Mouse (Mus musculus): ENCODE results near the gene Senp1. TPM values are rescaled to one million over a fixed set of nuclear protein-coding genes. Genes with fewer than 3 reads are reported as not detected.

Senp1 gene
- polyA plus RNA-seq (2015; fragmentation: Nextera tagmentation; extraction: Ambion mirVana): 23.3 and 24.7 TPM in 2 replicates

- Histone ChIP-seq H3K36me3 (0 out of 2 replicates have a peak, but pooled peaks cover 3% of the 10 kb centered on the region), H3K4me3 (peak within 1 kb of the TSS; percentile 89), H3K4me2 (peak within 1 kb of the TSS; percentile 76), H3K9ac (peak within 1 kb of the TSS; percentile 92), H3K27me3 (no peaks in the 10 kb centered on the region), H3K4me1 (replicated peaks) (peaks cover 21% of the 10 kb centered on the region), H3K27ac (peak within 1 kb of the TSS; percentile 95), H3K9me3 (no peaks in the 10 kb centered on the region)
- ATAC-seq (ENCODE audit: low FRiP score): peak; percentile 92
- WGBS: under 1% methylated on average over 56 of the region's 58 CpGs
These were observed at the start of gene Senp1 for GRCm38 (mm10) chr15:98093121-98094011. Senp1 (minus strand) TSS chr15:98093744.

DNA sequence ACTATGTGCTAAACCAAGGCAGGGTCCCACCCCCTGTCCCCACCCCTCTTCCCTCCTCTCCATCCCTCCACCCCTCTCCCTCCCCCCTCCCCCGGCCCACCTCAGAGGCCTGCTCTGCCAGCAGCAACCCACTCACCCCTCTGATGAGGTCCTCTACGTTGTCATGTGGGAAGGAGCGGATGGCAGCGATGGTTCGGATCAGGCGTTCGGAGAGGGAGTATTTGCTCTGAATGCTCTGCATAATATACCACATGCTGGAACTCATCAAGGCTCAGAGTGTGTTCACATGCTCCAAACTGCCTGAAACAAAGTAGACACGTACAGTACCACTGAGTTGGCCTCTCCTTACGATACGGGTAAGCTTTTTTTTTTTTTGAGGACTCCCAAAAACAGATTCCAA, 49.0 kb upstream of the Senp1 start:
- H3K9ac ChIP-seq: no peak overlapping the region
- H3K27me3 ChIP-seq: no peaks in the 10 kb centered on the region
- peaks cover 45% of the 10 kb centered on the region for H3K36me3 ChIP-seq
- peaks cover 16% of the 10 kb centered on the region for H3K4me1 ChIP-seq (replicated peaks)
- no peak overlapping the region for H3K4me2 ChIP-seq
- no peak overlapping the region for H3K4me3 ChIP-seq
- H3K9me3 ChIP-seq: no peaks in the 10 kb centered on the region
- 82% methylated on average over 10 of the region's 10 CpGs for WGBS
- H3K27ac ChIP-seq: no peak overlapping the region
- ATAC-seq (ENCODE audit: low FRiP score): no peak

- Histone ChIP-seq H3K4me3 (no peak overlapping the region), H3K9ac (no peak overlapping the region), H3K9me3 (no peaks in the 10 kb centered on the region), H3K27me3 (no peaks in the 10 kb centered on the region), H3K4me1 (replicated peaks) (peaks cover 12% of the 10 kb centered on the region), H3K4me2 (no peak overlapping the region), H3K36me3 (peaks cover 62% of the 10 kb centered on the region), H3K27ac (no peak overlapping the region)
- ATAC-seq (ENCODE audit: low FRiP score): no peak
- 93% methylated on average over 5 of the region's 5 CpGs for WGBS
These were observed 47.3 kb upstream of the Senp1 start for GRCm38 (mm10) chr15:98140809-98141208.

GRCm38 (mm10) chr15:98139763-98140162, 46.2 kb upstream of the Senp1 start:
- Histone ChIP-seq H3K27me3 (no peaks in the 10 kb centered on the region), H3K4me3 (no peak overlapping the region), H3K4me2 (no peak overlapping the region), H3K9me3 (no peaks in the 10 kb centered on the region), H3K9ac (no peak overlapping the region), H3K36me3 (peaks cover 72% of the 10 kb centered on the region), H3K27ac (no peak overlapping the region), H3K4me1 (replicated peaks) (peaks cover 8% of the 10 kb centered on the region)
- ATAC-seq (ENCODE audit: low FRiP score): no peak
- 82% methylated on average over 7 of the region's 7 CpGs for WGBS

DNA sequence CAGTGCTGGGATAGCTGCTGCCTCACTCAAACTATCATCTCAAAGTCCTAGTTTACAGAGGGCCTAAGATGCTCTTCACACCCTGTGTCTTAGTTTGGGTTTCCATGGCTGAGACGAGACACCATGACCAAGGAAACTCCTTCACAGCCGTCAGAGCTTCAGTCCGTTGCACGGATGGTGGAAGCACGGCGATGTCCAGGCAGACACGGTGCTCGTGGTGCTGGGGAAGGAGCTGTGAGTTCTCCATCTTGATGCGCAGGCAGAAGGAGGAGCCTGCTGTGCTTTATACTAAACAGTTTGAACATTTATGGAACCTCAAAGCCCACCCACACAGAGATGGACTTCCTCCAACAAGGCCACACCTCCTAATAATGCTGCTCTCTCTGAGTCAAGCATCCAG, 43.3 kb upstream of the Senp1 start:
- Histone ChIP-seq H3K36me3 (peaks cover 94% of the 10 kb centered on the region), H3K4me2 (no peak overlapping the region), H3K27me3 (no peaks in the 10 kb centered on the region), H3K4me1 (replicated peaks) (no peaks in the 10 kb centered on the region), H3K27ac (no peak overlapping the region), H3K9me3 (no peaks in the 10 kb centered on the region), H3K9ac (no peak overlapping the region), H3K4me3 (no peak overlapping the region)
- 94% methylated on average over 9 of the region's 9 CpGs for WGBS
- ATAC-seq (ENCODE audit: low FRiP score): no peak

DNA sequence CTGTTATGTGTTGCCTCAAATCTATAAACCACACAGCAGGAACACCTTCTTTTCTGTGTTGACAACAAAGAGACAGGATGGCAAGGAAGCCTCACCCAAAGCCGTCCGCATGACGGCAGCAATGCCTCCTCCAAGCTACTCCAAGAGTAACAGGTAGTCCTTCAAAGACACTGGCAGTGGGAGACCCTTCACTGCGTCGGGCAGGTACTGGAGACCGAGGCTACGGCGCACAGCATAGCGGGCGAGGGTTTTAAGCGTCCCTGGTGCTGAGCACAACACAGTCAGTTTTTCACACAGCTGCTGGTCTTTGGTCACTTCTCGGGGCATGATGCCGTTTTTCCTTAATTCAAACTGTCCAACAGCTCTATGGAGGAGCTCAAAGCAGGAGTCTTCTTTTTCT, 42.1 kb upstream of the Senp1 start:
- Histone ChIP-seq H3K27ac (no peak overlapping the region), H3K4me3 (no peak overlapping the region), H3K4me2 (no peak overlapping the region), H3K9me3 (no peaks in the 10 kb centered on the region), H3K36me3 (peaks cover 96% of the 10 kb centered on the region), H3K9ac (no peak overlapping the region), H3K27me3 (no peaks in the 10 kb centered on the region), H3K4me1 (replicated peaks) (no peaks in the 10 kb centered on the region)
- 94% methylated on average over 13 of the region's 13 CpGs for WGBS
- no peak for ATAC-seq (ENCODE audit: low FRiP score)

GRCm38 (mm10) chr15:98134666-98135065, 41.1 kb upstream of the Senp1 start:
- no peak overlapping the region for H3K4me2 ChIP-seq
- 51% methylated on average over 3 of the region's 3 CpGs for WGBS

DNA sequence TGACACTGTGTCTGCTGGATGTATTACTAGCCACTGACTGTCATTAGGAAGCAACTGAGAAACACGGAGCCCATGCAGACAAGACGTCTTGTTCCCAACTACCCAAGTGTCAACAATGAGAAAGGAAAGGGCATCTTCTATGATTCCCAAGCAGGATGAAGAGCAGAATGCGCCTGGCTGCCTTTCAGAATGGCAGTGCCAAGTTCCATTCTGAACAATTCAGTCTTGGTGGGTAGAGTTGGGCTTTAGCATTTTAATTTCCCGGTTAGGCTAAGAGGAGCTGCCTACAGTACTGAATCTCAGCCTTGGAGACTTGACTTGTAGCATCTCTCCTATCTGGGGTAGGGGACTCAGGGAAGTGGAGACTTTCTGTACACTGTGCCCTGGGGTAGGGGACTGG, 40.5 kb upstream of the Senp1 start:
- Histone ChIP-seq H3K36me3 (peaks cover 97% of the 10 kb centered on the region), H3K4me2 (no peak overlapping the region), H3K9ac (no peak overlapping the region), H3K27me3 (no peaks in the 10 kb centered on the region), H3K9me3 (no peaks in the 10 kb centered on the region), H3K4me3 (no peak overlapping the region), H3K27ac (no peak overlapping the region), H3K4me1 (replicated peaks) (no peaks in the 10 kb centered on the region)
- 87% methylated on average over 4 of the region's 4 CpGs for WGBS
- no peak for ATAC-seq (ENCODE audit: low FRiP score)

More at GRCm38 (mm10) chr15:98134666-98135065, 41.1 kb upstream of the Senp1 start:
- no peak for ATAC-seq (ENCODE audit: low FRiP score)
- H3K36me3 ChIP-seq: peaks cover 97% of the 10 kb centered on the region
- H3K27me3 ChIP-seq: no peaks in the 10 kb centered on the region
- no peaks in the 10 kb centered on the region for H3K9me3 ChIP-seq
- H3K27ac ChIP-seq: no peak overlapping the region
- H3K9ac ChIP-seq: no peak overlapping the region
- H3K4me3 ChIP-seq: no peak overlapping the region
- H3K4me1 ChIP-seq (replicated peaks): no peaks in the 10 kb centered on the region

DNA sequence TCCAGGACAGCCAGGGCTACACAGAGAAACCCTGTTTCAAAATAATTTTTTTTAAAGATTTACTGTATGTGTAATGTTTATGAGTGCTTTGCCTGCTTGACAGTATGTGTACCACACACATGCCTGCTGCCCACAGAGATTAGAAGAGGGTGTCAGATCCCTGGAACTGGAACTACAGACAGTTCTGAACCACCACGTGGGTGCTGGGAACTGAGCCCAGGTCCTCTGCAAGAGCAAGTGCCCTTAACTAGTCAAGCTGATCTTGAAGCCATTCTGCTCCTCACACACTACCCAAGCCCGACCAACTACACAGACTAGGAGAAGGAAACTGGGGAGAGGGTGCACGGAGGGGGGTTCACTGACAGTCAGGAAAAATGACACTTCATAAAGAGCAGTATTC, 39.9 kb upstream of the Senp1 start:
- H3K4me2 ChIP-seq: no peak overlapping the region
- 91% methylated on average over 3 of the region's 3 CpGs for WGBS
- H3K4me3 ChIP-seq: no peak overlapping the region
- H3K27ac ChIP-seq: no peak overlapping the region
- no peaks in the 10 kb centered on the region for H3K9me3 ChIP-seq
- no peaks in the 10 kb centered on the region for H3K4me1 ChIP-seq (replicated peaks)
- H3K9ac ChIP-seq: no peak overlapping the region
- H3K27me3 ChIP-seq: no peaks in the 10 kb centered on the region
- peaks cover 97% of the 10 kb centered on the region for H3K36me3 ChIP-seq
- no peak for ATAC-seq (ENCODE audit: low FRiP score)

DNA sequence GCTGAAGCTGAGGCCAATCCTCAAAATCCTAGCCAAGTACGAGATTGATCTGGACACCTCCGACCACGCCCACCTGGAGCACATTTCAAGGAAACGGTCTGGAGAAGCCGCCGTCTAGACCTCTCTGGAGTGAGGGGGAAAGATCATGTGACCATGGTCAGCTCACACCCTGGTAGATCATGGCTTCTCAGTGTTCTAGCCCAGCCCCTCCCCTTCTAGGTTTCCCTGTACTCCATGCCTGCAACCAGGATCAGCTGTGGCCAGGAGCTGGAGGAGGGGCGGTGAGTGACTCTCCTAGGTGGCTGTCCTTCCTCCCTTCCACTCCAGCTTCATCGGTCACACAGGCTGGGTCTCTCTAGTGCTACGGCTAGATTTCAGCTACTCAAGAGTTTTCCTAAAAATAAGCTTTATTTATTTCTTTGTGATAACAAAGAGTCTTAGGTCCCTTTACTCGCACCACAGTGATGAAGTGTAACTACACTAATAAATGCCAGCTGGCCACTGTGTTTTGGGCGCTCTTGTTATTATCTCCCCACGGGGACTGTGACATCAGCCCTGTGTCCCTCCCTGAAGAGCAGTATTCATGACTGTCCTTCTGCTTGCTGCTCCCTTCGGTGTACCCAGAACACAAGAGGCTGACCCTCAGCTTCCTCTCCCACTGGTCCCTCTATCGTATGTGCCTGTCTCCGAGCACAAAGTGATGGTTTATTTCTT, 38.6 kb upstream of the Senp1 start:
- no peak for ATAC-seq (ENCODE audit: low FRiP score)
- no peak overlapping the region for H3K9ac ChIP-seq
- no peak overlapping the region for H3K27ac ChIP-seq
- no peaks in the 10 kb centered on the region for H3K4me1 ChIP-seq (replicated peaks)
- H3K27me3 ChIP-seq: no peaks in the 10 kb centered on the region
- no peak overlapping the region for H3K4me2 ChIP-seq
- WGBS: 89% methylated on average over 15 of the region's 15 CpGs
- H3K36me3 ChIP-seq: peaks cover 98% of the 10 kb centered on the region
- H3K4me3 ChIP-seq: no peak overlapping the region
- H3K9me3 ChIP-seq: no peaks in the 10 kb centered on the region

DNA sequence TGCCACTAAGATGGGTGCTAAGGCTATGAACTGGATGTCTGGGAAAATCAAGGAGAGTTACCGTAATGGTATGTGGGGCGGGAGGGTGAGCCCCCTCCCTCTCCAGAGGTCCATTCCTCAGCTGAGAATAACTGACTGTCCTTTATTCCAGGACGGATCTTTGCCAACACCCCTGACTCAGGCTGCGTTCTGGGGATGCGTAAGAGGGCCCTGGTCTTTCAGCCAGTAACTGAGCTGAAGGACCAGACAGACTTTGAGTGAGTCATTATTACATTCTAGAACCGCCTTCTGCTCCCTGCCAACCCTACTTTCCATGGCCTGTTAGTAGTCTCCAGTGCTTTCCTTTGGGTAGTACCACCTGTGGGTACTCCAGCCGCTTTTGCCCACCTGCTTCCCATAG, 37.9 kb upstream of the Senp1 start:
- Histone ChIP-seq H3K27me3 (no peaks in the 10 kb centered on the region), H3K4me2 (no peak overlapping the region), H3K9ac (no peak overlapping the region), H3K9me3 (no peaks in the 10 kb centered on the region), H3K36me3 (peaks cover 98% of the 10 kb centered on the region), H3K27ac (no peak overlapping the region), H3K4me1 (replicated peaks) (no peaks in the 10 kb centered on the region), H3K4me3 (no peak overlapping the region)
- no peak for ATAC-seq (ENCODE audit: low FRiP score)
- WGBS: 94% methylated on average over 7 of the region's 7 CpGs

- H3K9me3 ChIP-seq: no peaks in the 10 kb centered on the region
- WGBS: 93% methylated on average over 4 of the region's 4 CpGs
- H3K36me3 ChIP-seq: peaks cover 98% of the 10 kb centered on the region
These were observed 37.5 kb upstream of the Senp1 start for GRCm38 (mm10) chr15:98131001-98131400.

More at GRCm38 (mm10) chr15:98131001-98131400, 37.5 kb upstream of the Senp1 start:
- Histone ChIP-seq H3K4me2 (no peak overlapping the region), H3K4me1 (replicated peaks) (no peaks in the 10 kb centered on the region), H3K9ac (no peak overlapping the region), H3K27me3 (no peaks in the 10 kb centered on the region), H3K27ac (no peak overlapping the region), H3K4me3 (no peak overlapping the region)
- no peak for ATAC-seq (ENCODE audit: low FRiP score)

Data from hindbrain, embryonic 13.5 days (tissue).